In genomic region chr5:123068115-123068514, GRCm38 (mm10) we compare ENCODE assay signal across 8 mouse cellular contexts. TPM values are rescaled to one million over a fixed set of nuclear protein-coding genes. Genes with fewer than 3 reads are reported as not detected.
DNase-seq lines count a peak whose midpoint lies in the region; ATAC-seq and TF ChIP-seq lines count a peak whose summit lies in the region.

Gene Tmem120b (plus strand): TSS chr5:123068415.

- H3K27me3 ChIP-seq in lung, embryonic 14.5 days (ENCODE audit: insufficient read depth, low read length), result no peaks in the 10 kb centered on the region
- no peaks in the 10 kb centered on the region for H3K27me3 ChIP-seq in heart, embryonic 15.5 days
- no peaks in the 10 kb centered on the region for H3K27me3 ChIP-seq in limb, embryonic 14.5 days (ENCODE audit: control insufficient read depth, insufficient read depth, low read length)

- H3K9ac ChIP-seq in lung, embryonic 14.5 days, result no peak within 1 kb of the TSS
- H3K9ac ChIP-seq in heart, embryonic 15.5 days, result no peak within 1 kb of the TSS
- H3K9ac ChIP-seq in limb, embryonic 14.5 days (ENCODE audit: low read depth, low read length, severe bottlenecking), result no peak within 1 kb of the TSS

- no peak for ATAC-seq in lung, embryonic 14.5 days (ENCODE audit: insufficient read depth)
- ATAC-seq in heart, embryonic 15.5 days (replicated peaks; ENCODE audit: insufficient number of reproducible peaks, insufficient read depth, low FRiP score, low read depth), result no peak
- no peak for ATAC-seq in limb, embryonic 14.5 days (ENCODE audit: low FRiP score, low read depth)

- H3K9me3 ChIP-seq in lung, embryonic 14.5 days (ENCODE audit: low read depth, low read length), result no peaks in the 10 kb centered on the region
- no peaks in the 10 kb centered on the region for H3K9me3 ChIP-seq in heart, embryonic 15.5 days (replicated peaks)
- no peaks in the 10 kb centered on the region for H3K9me3 ChIP-seq in limb, embryonic 14.5 days (ENCODE audit: control insufficient read depth, low read length)

- TF ChIP-seq POLR2A in cortical plate, adult 2 months (IDR thresholded peaks at IDR 0.05; ENCODE audit: extremely low read depth, insufficient read depth, low read length), result no peak
- TF ChIP-seq POLR2A in limb, embryonic 14.5 days (IDR thresholded peaks at IDR 0.05; ENCODE audit: borderline replicate concordance, extremely low read depth, insufficient read depth, insufficient read length), result no peak

- 85% methylated on average over 12 of the region's 12 CpGs for WGBS in lung, embryonic 14.5 days
- WGBS in heart, embryonic 15.5 days, result 88% methylated on average over 12 of the region's 12 CpGs
- WGBS in limb, embryonic 14.5 days, result 87% methylated on average over 12 of the region's 12 CpGs

- H3K36me3 ChIP-seq in lung, embryonic 14.5 days (ENCODE audit: insufficient read depth), result no peaks in the 10 kb centered on the region
- no peaks in the 10 kb centered on the region for H3K36me3 ChIP-seq in heart, embryonic 15.5 days
- H3K36me3 ChIP-seq in limb, embryonic 14.5 days (ENCODE audit: control insufficient read depth, insufficient read depth, low read length), result no peaks in the 10 kb centered on the region

- H3K27ac ChIP-seq in lung, embryonic 14.5 days (ENCODE audit: low read depth), result no peak within 1 kb of the TSS
- H3K27ac ChIP-seq in cortical plate, adult 2 months (ENCODE audit: insufficient read depth, low read length), result no peak within 1 kb of the TSS
- peak within 1 kb of the TSS; percentile 89 for H3K27ac ChIP-seq in heart, embryonic 15.5 days
- no peak within 1 kb of the TSS for H3K27ac ChIP-seq in limb, embryonic 14.5 days (replicated peaks; ENCODE audit: low read depth, low read length)

- TF ChIP-seq CTCF in lung, embryonic 14.5 days (IDR thresholded peaks at IDR 0.05; ENCODE audit: low read depth), result no peak
- TF ChIP-seq CTCF in cortical plate, adult 2 months (IDR thresholded peaks at IDR 0.05; ENCODE audit: extremely low read depth, insufficient read depth, low read length), result no peak

- no peak within 1 kb of the TSS for H3K4me2 ChIP-seq in lung, embryonic 14.5 days
- H3K4me2 ChIP-seq in heart, embryonic 15.5 days, result 0 out of 2 replicates have a peak within 1 kb of the TSS, but pooled peaks have one; percentile 22
- no peak within 1 kb of the TSS for H3K4me2 ChIP-seq in limb, embryonic 14.5 days (replicated peaks; ENCODE audit: low read depth, low read length, severe bottlenecking)

- H3K4me1 ChIP-seq in lung, embryonic 14.5 days (ENCODE audit: insufficient read depth), result no peaks in the 10 kb centered on the region
- no peaks in the 10 kb centered on the region for H3K4me1 ChIP-seq in cortical plate, adult 2 months (ENCODE audit: control insufficient read depth, insufficient read depth, low read length)
- H3K4me1 ChIP-seq in heart, embryonic 15.5 days (replicated peaks), result peaks cover 4% of the 10 kb centered on the region
- no peaks in the 10 kb centered on the region for H3K4me1 ChIP-seq in limb, embryonic 14.5 days (ENCODE audit: control insufficient read depth, insufficient read depth, low read length)

- no peak within 1 kb of the TSS for H3K4me3 ChIP-seq in lung, embryonic 14.5 days (ENCODE audit: low read depth, low read length)
- H3K4me3 ChIP-seq in cortical plate, adult 2 months (ENCODE audit: insufficient read depth, low read length), result no peak within 1 kb of the TSS
- H3K4me3 ChIP-seq in heart, embryonic 15.5 days, result no peak within 1 kb of the TSS
- H3K4me3 ChIP-seq in limb, embryonic 14.5 days (replicated peaks; ENCODE audit: low read length), result no peak within 1 kb of the TSS

- DNase-seq in lung, embryonic 14.5 days, result no peak
- DNase-seq in lung, postnatal 36 days, result no peak
- DNase-seq in limb, embryonic 14.5 days (ENCODE audit: low spot score), result no peak
- DNase-seq in right cerebral cortex, adult 2 months (ENCODE audit: low spot score in 2 of 2), result no peak
- DNase-seq in cerebellum, adult 11 months, result no peak
- no peak for DNase-seq in right cerebral cortex, postnatal 4 days

RNA-seq across cellular contexts. Expression of gene Tmem120b, which starts in this region (rescaled TPM):
- 8.2 and 10.0 TPM in 2 replicates for polyA plus RNA-seq in lung, embryonic 14.5 days (2014; fragmentation: Nextera tagmentation; extraction: Ambion mirVana)
- polyA plus RNA-seq in cortical plate, adult 2 months (2012; rRNA removed), result 10.7 and 11.3 TPM in 2 replicates
- 11.3 and 13.0 TPM in 2 replicates for polyA plus RNA-seq in heart, embryonic 15.5 days (2015; fragmentation: Nextera tagmentation; extraction: Ambion mirVana)
- polyA plus RNA-seq in limb, embryonic 14.5 days (2012; rRNA removed), result 21.0 and 21.8 TPM in 2 replicates
- polyA plus RNA-seq in limb, embryonic 14.5 days (2014; fragmentation: Nextera tagmentation; extraction: Ambion mirVana), result 13.8 and 14.8 TPM in 2 replicates
